Mouse (Mus musculus) left cerebral cortex, adult 2 months (tissue): ENCODE results near the gene Nuak2. TPM values are rescaled to one million over a fixed set of nuclear protein-coding genes. Genes with fewer than 3 reads are reported as not detected.

Experiments used
- DNase-seq, 2 experiments: peaks; one replicate each; pipeline ENCODE4 v3.0.0; 2021 to 2022; ENCODE audit warnings: low spot score in 2 of 2, mixed read lengths in 1 of 2; ENCODE audit errors: extremely low spot score in 1 of 2
- H3K27ac ChIP-seq: fragments of 200-600 bp; 2 replicates; pipeline ENCODE4 v1.8.1; 2022
- H3K4me3 ChIP-seq: fragments of 200-600 bp; 2 replicates; pipeline ENCODE4 v1.8.1; 2022
- CTCF ChIP-seq: fragments of 200-600 bp; IDR thresholded peaks from 2 replicates; pipeline ENCODE4 v1.8.1; 2022; ENCODE audit warnings: antibody characterized with exemption, mild to moderate bottlenecking, moderate library complexity
- intact Hi-C: fragments of 180-260 bp; cut with DNase I; formaldehyde crosslinking; loops from one replicate; pipeline ENCODE4 v1.15.1; 2025
- total RNA-seq, 2 experiments: library from RNA; stranded (reverse); gene quantifications; 2 replicates each; pipeline ENCODE4 v1.2.3; 2021

Gene Nuak2
- total RNA-seq, 2 experiments from 2014 or later = 1.4 TPM

DNA sequence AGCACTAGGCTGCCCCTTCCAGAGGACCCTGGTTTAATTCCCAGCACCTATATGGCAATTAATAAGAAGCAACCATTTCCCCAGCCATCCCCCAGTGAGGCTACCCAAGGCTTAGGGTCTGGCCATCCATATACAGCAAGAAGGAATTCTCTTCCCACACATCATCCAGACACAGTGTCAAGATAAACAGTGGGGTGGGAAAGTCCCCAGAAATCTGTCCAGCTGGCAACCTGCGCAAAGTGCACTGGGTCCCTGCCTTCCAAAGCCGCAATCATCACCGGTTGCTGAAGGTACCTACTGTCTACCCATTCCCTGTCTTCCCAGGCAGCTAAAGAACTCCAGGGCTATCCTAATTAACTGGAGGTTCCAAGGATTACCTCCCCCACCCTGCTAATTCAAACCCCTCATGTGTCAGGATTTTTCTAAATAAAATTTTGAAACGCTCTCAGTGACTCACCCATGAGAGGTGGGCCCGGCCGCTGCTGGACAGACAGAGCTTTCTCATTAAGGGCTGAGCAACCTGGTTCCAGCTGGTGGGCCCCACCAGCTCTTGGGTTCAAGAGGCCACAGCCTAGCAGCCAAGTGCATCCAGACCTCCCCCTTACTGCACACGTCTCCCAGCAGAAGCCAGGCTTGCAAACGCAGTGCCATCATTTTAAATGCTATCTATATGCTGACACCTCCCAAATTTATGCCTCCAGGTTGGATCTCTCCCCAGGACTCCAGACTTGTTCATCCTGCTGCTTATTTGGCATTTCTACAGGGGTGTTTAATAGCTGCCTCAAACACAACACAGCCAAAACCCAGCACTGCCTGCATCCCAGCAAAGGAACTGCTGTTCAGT lies 60.5 kb downstream of the Nuak2 start:
- DNase-seq = no peak
- Histone ChIP-seq H3K27ac (peak overlapping the region; percentile 64), H3K4me3 (no peak overlapping the region)
- no peak for TF ChIP-seq CTCF
- intact Hi-C loops = loop anchor here (2.0 kb wide), 1 partner anchor 14 kb away; the partner anchor contains the start of gene Tmcc2

DNA sequence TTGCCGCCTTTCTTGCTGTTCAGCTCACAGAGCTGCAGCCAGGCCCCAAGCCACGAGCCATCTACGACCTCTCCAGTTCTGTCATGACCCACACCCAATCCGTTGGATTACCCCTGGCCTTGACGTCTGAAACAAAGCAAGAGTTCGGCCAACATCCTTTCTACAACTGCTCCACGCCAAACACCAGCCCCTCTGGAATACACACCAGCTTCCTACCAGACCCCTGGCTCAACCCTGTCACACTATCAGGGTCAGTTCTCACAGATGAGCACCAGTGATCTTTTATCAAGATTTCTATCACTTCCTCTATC lies 61.1 kb downstream of the Nuak2 start:
- TF ChIP-seq CTCF = no peak

DNA sequence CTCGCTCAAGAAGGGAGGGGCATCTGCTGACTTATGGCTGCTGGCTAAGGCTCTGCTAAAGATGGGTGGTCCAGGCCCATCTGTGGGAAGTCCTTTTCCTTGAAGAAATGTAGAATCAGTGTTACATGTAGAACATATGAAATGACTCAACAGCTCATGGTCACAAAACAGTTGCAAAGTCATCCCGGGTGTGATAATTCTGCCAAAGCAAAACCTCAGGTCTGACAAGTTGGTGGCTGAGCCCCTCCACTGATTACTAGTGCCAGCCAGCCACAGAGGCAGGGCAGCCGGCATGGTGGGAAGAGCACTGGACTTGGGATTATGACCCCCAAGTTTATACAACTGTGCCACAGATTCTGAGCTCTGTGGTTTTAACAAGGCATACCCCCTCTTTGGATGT lies 61.9 kb downstream of the Nuak2 start:
- intact Hi-C loops = loop anchor here (2.0 kb wide), 1 partner anchor 13 kb away; the partner anchor contains the start of gene Tmcc2
- no peak overlapping the region for H3K4me3 ChIP-seq
- TF ChIP-seq CTCF = no peak
- H3K27ac ChIP-seq = peak overlapping the region; percentile 19; the same call in 1 of the 2 replicates
- DNase-seq = no peak

More for the DNA sequence above, 61.1 kb downstream of the Nuak2 start:
- no peak for DNase-seq
- Histone ChIP-seq H3K27ac (peak overlapping the region; percentile 64; the same call in 1 of the 2 replicates), H3K4me3 (no peak overlapping the region)
- intact Hi-C loops = loop anchor here (2.0 kb wide), 1 partner anchor 14 kb away; the partner anchor contains the start of gene Tmcc2

DNA sequence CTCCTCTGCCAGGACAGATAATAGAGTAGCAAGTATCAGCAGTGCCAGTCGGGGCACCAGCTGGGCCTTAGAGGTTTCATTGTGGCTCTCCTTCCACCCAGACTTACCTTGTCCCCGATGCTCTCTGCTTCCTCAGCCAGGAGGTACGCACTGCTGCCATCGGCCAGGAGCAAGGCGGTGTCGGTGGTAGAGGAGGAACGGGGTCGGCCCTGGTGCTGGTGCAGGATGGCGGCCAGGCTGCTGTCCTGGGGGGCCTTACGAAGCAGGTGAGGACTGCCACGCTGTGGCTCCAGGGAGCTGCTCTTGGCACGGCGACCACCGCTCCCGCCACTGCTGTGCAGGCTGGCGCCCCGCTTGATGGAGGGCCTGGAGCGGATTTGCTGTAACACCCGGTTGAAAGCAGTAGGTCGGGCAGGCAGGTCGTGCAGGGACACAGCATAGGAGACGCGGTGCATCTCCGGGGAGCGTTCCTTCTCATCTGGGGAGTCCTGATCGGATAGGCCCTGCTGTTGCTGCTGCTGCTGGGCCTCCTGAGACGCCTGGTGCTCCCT lies 64.7 kb downstream of the Nuak2 start:
- intact Hi-C loops = no loop called here

DNA sequence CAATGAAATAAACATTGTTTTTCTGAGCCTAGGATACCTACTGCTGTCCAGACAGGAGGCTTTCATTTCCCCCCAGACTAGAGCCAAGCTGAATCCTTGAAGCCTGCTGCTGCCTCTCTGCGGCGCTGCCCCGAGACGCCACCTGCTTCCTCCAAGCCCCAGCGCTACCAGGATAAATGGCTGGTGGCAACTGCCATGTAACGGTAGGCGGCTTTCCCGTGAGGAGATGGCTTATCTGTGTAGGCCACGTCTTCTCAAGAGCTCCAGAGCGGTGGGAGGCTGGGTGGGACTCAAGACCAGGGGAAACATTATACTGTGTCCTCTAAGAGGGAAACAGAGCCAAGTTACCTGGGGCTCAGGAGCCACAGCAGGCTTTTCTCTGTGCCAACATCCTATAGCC lies 66.0 kb downstream of the Nuak2 start:
- no peak for TF ChIP-seq CTCF
- DNase-seq = no peak
- intact Hi-C loops = no loop called here
- Histone ChIP-seq H3K27ac (no peak overlapping the region), H3K4me3 (no peak overlapping the region)

More for the DNA sequence above, 64.7 kb downstream of the Nuak2 start:
- no peak overlapping the region for H3K27ac ChIP-seq
- TF ChIP-seq CTCF = no peak
- DNase-seq = no peak
- no peak overlapping the region for H3K4me3 ChIP-seq

Other genes with a start within 250 kb of the Nuak2 start
- 10 to 100 TPM; 80.0 to 85.2 TPM for gene Mfsd4a, start 248.1 kb upstream of the Nuak2 start, total RNA-seq
- gene Cdk18, start 176.4 kb upstream of the Nuak2 start, total RNA-seq = 10 to 100 TPM; 27.9 to 33.2 TPM
- 1 to 10 TPM; 3.9 to 6.8 TPM for gene Lemd1, start 124.7 kb upstream of the Nuak2 start, total RNA-seq
- 1 to 10 TPM; 4.3 to 6.1 TPM for gene AC124108.1, start 124.7 kb upstream of the Nuak2 start, total RNA-seq
- not detected for gene Gm10188, start 86.4 kb upstream of the Nuak2 start, total RNA-seq
- gene Klhdc8a, start 17.5 kb upstream of the Nuak2 start, total RNA-seq = 10 to 100 TPM; 12.2 to 13.2 TPM
- gene Tmcc2, start 75.2 kb downstream of the Nuak2 start, total RNA-seq = 100 to 1,000 TPM; 178 to 192 TPM
- 10 to 100 TPM; 44.9 to 45.5 TPM for gene Dstyk, start 101.4 kb downstream of the Nuak2 start, total RNA-seq
- 10 to 100 TPM; 55.1 to 62.5 TPM for gene Rbbp5, start 161.2 kb downstream of the Nuak2 start, total RNA-seq
- gene Tmem81, start 190.1 kb downstream of the Nuak2 start, total RNA-seq = 1 to 10 TPM; 3.9 to 4.4 TPM
- gene Cntn2, start 227.1 kb downstream of the Nuak2 start, total RNA-seq = 10 to 100 TPM; 69.6 to 78.8 TPM